Mouse (Mus musculus) megakaryocyte, embryonic 14.5 days (primary cell): ENCODE results near the gene Ptrh2.

Source experiments
- FLI1 ChIP-seq: IDR thresholded peaks from 2 replicates; pipeline ENCODE4 v1.6.1; 2012; ENCODE audit warnings: low read length, inconsistent platforms, mixed read lengths
- GATA1 ChIP-seq: IDR thresholded peaks from 3 replicates; pipeline ENCODE4 v1.6.1; 2012; ENCODE audit warnings: mixed read lengths, low read length, inconsistent platforms, borderline replicate concordance

DNA sequence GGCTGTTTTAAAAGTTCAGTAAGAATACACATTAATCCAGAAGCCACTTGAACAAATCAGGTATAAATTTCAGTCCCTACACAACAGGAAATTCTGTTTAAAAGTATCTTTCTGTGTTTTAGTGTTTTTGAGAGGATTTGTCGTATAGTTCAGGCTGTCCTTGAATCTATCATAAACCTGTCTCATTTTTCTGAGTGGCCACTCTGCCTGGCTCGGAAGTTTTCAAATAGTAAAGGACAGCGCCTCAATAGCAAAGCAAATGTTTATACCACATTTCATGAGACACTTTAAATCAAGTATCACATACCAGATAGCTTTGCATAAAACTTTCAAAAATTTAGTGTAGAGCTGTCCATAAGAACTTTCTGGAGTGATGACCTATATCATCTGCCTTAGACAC is 34.6 kb downstream of the Ptrh2 start:
- TF ChIP-seq GATA1 (no peak), FLI1 (no peak)
